8 mouse cellular contexts compared by ENCODE assay signal in genomic region chr1:192799165-192799991, GRCm38 (mm10). TPM values are rescaled to one million over a fixed set of nuclear protein-coding genes. Genes with fewer than 3 reads are reported as not detected.
DNase-seq lines count a peak whose midpoint lies in the region; ATAC-seq and TF ChIP-seq lines count a peak whose summit lies in the region.

No protein-coding gene starts in this region.

- H3K9me3 ChIP-seq in kidney, embryonic 15.5 days (replicated peaks) = 0 out of 2 replicates have a peak, but pooled peaks cover 3% of the 10 kb centered on the region

- no peaks in the 10 kb centered on the region for H3K79me2 ChIP-seq in myocyte (ENCODE audit: control insufficient read depth, insufficient read depth)

- peak overlapping the region; percentile 87 for H3K27ac ChIP-seq in kidney, embryonic 15.5 days

- TF ChIP-seq POLR2A in myocyte (IDR thresholded peaks at IDR 0.05; ENCODE audit: insufficient read length, low read depth) = no peak

- WGBS in kidney, embryonic 15.5 days = 33% methylated on average over 10 of the region's 10 CpGs

- H3K4me1 ChIP-seq in kidney, embryonic 15.5 days = peaks cover 46% of the 10 kb centered on the region

- no peak for DNase-seq in kidney, adult 18-20 months
- peak; percentile 67 for DNase-seq in embryo, embryonic 10.5 days (ENCODE audit: low spot score)
- no peak for DNase-seq in urinary bladder, postnatal 25 days (ENCODE audit: low spot score)
- no peak for DNase-seq in Muller cell, postnatal 12 days (ENCODE audit: inconsistent ontology term)
- no peak for DNase-seq in layer of hippocampus, postnatal 25 days (ENCODE audit: extremely low spot score in 1 of 2, low spot score in 1 of 2)

- ATAC-seq in kidney, embryonic 15.5 days (replicated peaks; ENCODE audit: low FRiP score) = 0 out of 2 replicates have a peak, but pooled peaks have one; percentile 13
- ATAC-seq in granulocyte monocyte progenitor cell, adult 5-6 weeks (replicated peaks; ENCODE audit: poor library complexity, severe bottlenecking) = peak; percentile 47

- no peak overlapping the region for H3K4me3 ChIP-seq in kidney, embryonic 15.5 days (replicated peaks)
- H3K4me3 ChIP-seq in myocyte = no peak overlapping the region

- H3ac ChIP-seq in myocyte (ENCODE audit: control insufficient read depth, insufficient read length) = no peak overlapping the region

- no peaks in the 10 kb centered on the region for H3K27me3 ChIP-seq in kidney, embryonic 15.5 days
- no peaks in the 10 kb centered on the region for H3K27me3 ChIP-seq in myocyte (ENCODE audit: control insufficient read depth, insufficient read depth, insufficient read length)

- no peak overlapping the region for H3K4me2 ChIP-seq in kidney, embryonic 15.5 days
- H3K4me2 ChIP-seq in myocyte (ENCODE audit: low read depth) = peak overlapping the region; percentile 37

- H3K36me3 ChIP-seq in kidney, embryonic 15.5 days = no peaks in the 10 kb centered on the region
- H3K36me3 ChIP-seq in myocyte (ENCODE audit: control insufficient read depth, insufficient read depth) = no peaks in the 10 kb centered on the region

- no peak overlapping the region for H3K9ac ChIP-seq in kidney, embryonic 15.5 days

TF ChIP-seq in myocyte, 11 proteins besides CTCF, POLR2A, EP300 and RAD21:
- no peak for TF ChIP-seq TCF3 (IDR thresholded peaks at IDR 0.05; ENCODE audit: insufficient read length, low read depth)
- TF ChIP-seq MYOD1 (IDR thresholded peaks at IDR 0.05; ENCODE audit: control insufficient read depth in 1 of 3, insufficient read length in 2 of 3, low read depth in 2 of 3) = peak in 1 of 3 experiments; percentile 50
- TF ChIP-seq MAX (IDR thresholded peaks at IDR 0.05; ENCODE audit: low read depth) = no peak
- TF ChIP-seq TCF12 (IDR thresholded peaks at IDR 0.05; ENCODE audit: insufficient read depth, poor library complexity, severe bottlenecking) = no peak
- TF ChIP-seq MYOG (IDR thresholded peaks at IDR 0.05; ENCODE audit: control insufficient read depth in 1 of 3, insufficient read depth in 1 of 3, insufficient read length in 2 of 3, low read depth in 2 of 3) = peak in 1 of 3 experiments; percentile 60
- TF ChIP-seq USF1 (IDR thresholded peaks at IDR 0.05; ENCODE audit: low read depth) = no peak
- no peak for TF ChIP-seq CEBPB (IDR thresholded peaks at IDR 0.05; ENCODE audit: insufficient read depth, poor library complexity, severe bottlenecking)
- TF ChIP-seq POLR2AphosphoS2 (IDR thresholded peaks at IDR 0.05; ENCODE audit: insufficient read length, low read depth) = no peak
- TF ChIP-seq SRF (IDR thresholded peaks at IDR 0.05; ENCODE audit: control insufficient read depth, insufficient read length, low read depth) = no peak
- TF ChIP-seq REST (IDR thresholded peaks at IDR 0.05; ENCODE audit: insufficient read depth, insufficient read length) = no peak

RNA-seq across cellular contexts. Expression of gene Hhat, which starts 28.4 kb away (rescaled TPM):
- polyA plus RNA-seq in kidney, embryonic 15.5 days (2015; fragmentation: Nextera tagmentation; extraction: Ambion mirVana) = 13.7 and 15.4 TPM in 2 replicates
- total RNA-seq in granulocyte monocyte progenitor cell, adult 5-6 weeks (2014; fragmentation: Nextera tagmentation) = 1.0 and 2.1 TPM in 2 replicates
- 1.6 and 2.4 TPM in 2 replicates for total RNA-seq in granulocyte monocyte progenitor cell, adult 5-6 weeks (2017)
- 4.4 TPM for polyA plus RNA-seq in myocyte (2012; fragmentation: generic; extraction: Trizol)
- 1 to 10 TPM; 1.2 to 1.8 TPM for total RNA-seq in layer of hippocampus, postnatal 25 days (2021)

RNA-seq across cellular contexts. Expression of gene Sertad4, which starts 56.2 kb away (rescaled TPM):
- 22.9 TPM in 2 replicates for polyA plus RNA-seq in kidney, embryonic 15.5 days (2015; fragmentation: Nextera tagmentation; extraction: Ambion mirVana)
- total RNA-seq in granulocyte monocyte progenitor cell, adult 5-6 weeks (2014; fragmentation: Nextera tagmentation) = not detected in 2 replicates
- not detected in 2 replicates for total RNA-seq in granulocyte monocyte progenitor cell, adult 5-6 weeks (2017)
- 21.3 TPM for polyA plus RNA-seq in myocyte (2012; fragmentation: generic; extraction: Trizol)
- total RNA-seq in layer of hippocampus, postnatal 25 days (2021) = 10 to 100 TPM; 14.5 to 19.5 TPM

Comparison
In these comparisons a context has a peak if more than half of its experiments do, and no peak if none do; other contexts are left out.
1. RNA of gene Sertad4, which starts 56.2 kb away (total RNA-seq): 14.5 to 19.5 TPM in layer of hippocampus, postnatal 25 days; not detected in granulocyte monocyte progenitor cell, adult 5-6 weeks; every median in the first group is over 10 times any median in the second.